7 mouse cellular contexts compared by ENCODE assay signal in the genomic region with DNA sequence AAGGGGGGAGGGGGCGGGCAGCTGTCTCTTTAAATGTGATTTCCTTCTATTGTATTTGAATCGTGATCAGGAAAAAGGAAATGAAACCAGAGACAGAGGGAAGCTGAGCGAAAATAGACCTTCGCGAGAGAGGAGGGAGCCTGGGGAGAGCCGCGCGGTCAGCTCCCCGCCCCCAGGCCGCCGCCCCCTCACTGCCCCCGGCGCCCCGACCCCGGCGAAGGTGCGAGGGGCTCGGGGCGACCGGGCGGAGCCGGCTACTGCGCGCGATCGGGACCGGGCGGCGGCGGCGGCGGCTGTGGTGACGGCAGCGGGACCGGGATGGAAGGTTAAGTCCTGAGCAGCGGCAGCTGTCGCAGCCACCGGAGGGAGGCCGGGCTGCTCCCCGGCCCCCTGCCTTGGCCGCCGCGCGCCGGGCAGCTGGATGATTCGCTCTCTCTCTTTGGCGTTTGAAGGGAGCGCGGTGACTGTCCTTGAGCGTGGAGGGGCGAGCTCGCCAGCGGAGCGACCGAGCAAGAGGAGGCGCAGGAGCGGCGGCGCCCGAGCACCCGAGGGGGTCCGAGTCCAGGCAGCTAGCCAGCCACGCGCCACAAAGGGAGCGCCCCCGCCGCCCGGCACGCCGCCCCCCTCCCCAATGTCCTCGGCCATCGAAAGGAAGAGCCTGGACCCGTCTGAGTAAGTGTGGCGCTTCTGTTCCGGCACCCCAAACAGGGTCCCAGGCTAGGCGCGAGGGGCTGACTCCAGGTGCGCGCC. TPM values are rescaled to one million over a fixed set of nuclear protein-coding genes. Genes with fewer than 3 reads are reported as not detected.
DNase-seq lines count a peak whose midpoint lies in the region; ATAC-seq and TF ChIP-seq lines count a peak whose summit lies in the region.

No protein-coding gene starts in this region.

- ATAC-seq in limb, embryonic 13.5 days (ENCODE audit: low FRiP score, low read depth): peak; percentile 71
- ATAC-seq in midbrain, embryonic 13.5 days: peak; percentile 74

- no peak overlapping the region; the same call in 1 of the 2 replicates for H3K27ac ChIP-seq in limb, embryonic 13.5 days
- peak overlapping the region; percentile 89 for H3K27ac ChIP-seq in midbrain, embryonic 13.5 days
- peak overlapping the region; percentile 95 for H3K27ac ChIP-seq in spleen, adult 2 months (ENCODE audit: insufficient read depth, low read length)

- under 1% methylated on average over 57 of the region's 79 CpGs for WGBS in limb, embryonic 13.5 days
- under 1% methylated on average over 68 of the region's 79 CpGs for WGBS in midbrain, embryonic 13.5 days
- WGBS in spleen, adult 2 months: 1% methylated on average over 67 of the region's 79 CpGs

- H3K36me3 ChIP-seq in limb, embryonic 13.5 days: no peaks in the 10 kb centered on the region
- H3K36me3 ChIP-seq in midbrain, embryonic 13.5 days: no peaks in the 10 kb centered on the region
- peaks cover 4% of the 10 kb centered on the region; the same call in 1 of the 2 replicates for H3K36me3 ChIP-seq in spleen, adult 2 months (ENCODE audit: control insufficient read depth, insufficient read depth, low read length)

- no peak for TF ChIP-seq CTCF in spleen, adult 2 months (IDR thresholded peaks at IDR 0.05; ENCODE audit: extremely low read depth, insufficient read depth, insufficient read length, insufficient replicate concordance)

- peak overlapping the region; percentile 71 for H3K9ac ChIP-seq in limb, embryonic 13.5 days
- H3K9ac ChIP-seq in midbrain, embryonic 13.5 days (replicated peaks): peak overlapping the region; percentile 88

- H3K4me2 ChIP-seq in limb, embryonic 13.5 days (replicated peaks): peak overlapping the region; percentile 98
- peak overlapping the region; percentile 88 for H3K4me2 ChIP-seq in midbrain, embryonic 13.5 days (replicated peaks)

- peaks cover 69% of the 10 kb centered on the region for H3K27me3 ChIP-seq in limb, embryonic 13.5 days
- H3K27me3 ChIP-seq in midbrain, embryonic 13.5 days: peaks cover 38% of the 10 kb centered on the region
- H3K27me3 ChIP-seq in spleen, adult 2 months (ENCODE audit: control insufficient read depth, insufficient read depth, low read length): no peaks in the 10 kb centered on the region

- H3K4me1 ChIP-seq in limb, embryonic 13.5 days: peaks cover 21% of the 10 kb centered on the region
- H3K4me1 ChIP-seq in midbrain, embryonic 13.5 days (replicated peaks): peaks cover 23% of the 10 kb centered on the region
- no peaks in the 10 kb centered on the region for H3K4me1 ChIP-seq in spleen, adult 2 months (ENCODE audit: control insufficient read depth, insufficient read depth, insufficient read length)

- peak; percentile 86 for DNase-seq in adrenal gland, adult 2 months
- peak; percentile 23 to 50 for DNase-seq in cerebellum, postnatal 4 days (ENCODE audit: low spot score in 2 of 2)
- peak; percentile 45 for DNase-seq in gastrocnemius, postnatal 25 days
- DNase-seq in induced T-regulatory cell, adult 2 months (ENCODE audit: low read depth): peak; percentile 30
- DNase-seq in spleen, adult 2 months (ENCODE audit: low read depth in 1 of 2, low spot score in 2 of 2): peak; percentile 36 to 48

- peak overlapping the region; percentile 74 for H3K4me3 ChIP-seq in limb, embryonic 13.5 days
- H3K4me3 ChIP-seq in midbrain, embryonic 13.5 days (replicated peaks): peak overlapping the region; percentile 73
- H3K4me3 ChIP-seq in spleen, adult 2 months (ENCODE audit: extremely low read depth, insufficient read depth, insufficient read length): peak overlapping the region; percentile 84

- TF ChIP-seq POLR2A in spleen, adult 2 months (IDR thresholded peaks at IDR 0.05; ENCODE audit: low read depth, low read length): no peak

- H3K9me3 ChIP-seq in limb, embryonic 13.5 days: no peaks in the 10 kb centered on the region
- no peaks in the 10 kb centered on the region for H3K9me3 ChIP-seq in midbrain, embryonic 13.5 days

RNA-seq across cellular contexts. Expression of a gene that starts 12.4 kb away (rescaled TPM):
- 10 to 100 TPM; 19.1 to 31.8 TPM for total RNA-seq in adrenal gland, adult 2 months (2021)
- polyA plus RNA-seq in adrenal gland, adult 2 months (2012; rRNA removed): 24.0 and 26.7 TPM in 2 replicates
- 10 to 100 TPM in 1 of 2 experiments, 1 to 10 TPM in 1; 7.0 to 10.6 TPM for total RNA-seq in gastrocnemius, postnatal 25 days (2021)
- polyA plus RNA-seq in limb, embryonic 13.5 days (2015; fragmentation: Nextera tagmentation; extraction: Ambion mirVana): 14.0 and 14.5 TPM in 2 replicates
- polyA plus RNA-seq in midbrain, embryonic 13.5 days (2015; fragmentation: Nextera tagmentation; extraction: Ambion mirVana): 25.8 and 28.7 TPM in 2 replicates
- 91.1 and 97.7 TPM in 2 replicates for polyA plus RNA-seq in spleen, adult 2 months (2012; rRNA removed)

RNA-seq across cellular contexts. Expression of a gene that starts 57.3 kb away (rescaled TPM):
- 10 to 100 TPM; 66.3 to 77.9 TPM for total RNA-seq in adrenal gland, adult 2 months (2021)
- polyA plus RNA-seq in adrenal gland, adult 2 months (2012; rRNA removed): 9.3 and 12.8 TPM in 2 replicates
- total RNA-seq in gastrocnemius, postnatal 25 days (2021): 10 to 100 TPM; 41.2 to 44.7 TPM
- polyA plus RNA-seq in limb, embryonic 13.5 days (2015; fragmentation: Nextera tagmentation; extraction: Ambion mirVana): 55.5 and 56.6 TPM in 2 replicates
- 64.3 and 72.0 TPM in 2 replicates for polyA plus RNA-seq in midbrain, embryonic 13.5 days (2015; fragmentation: Nextera tagmentation; extraction: Ambion mirVana)
- polyA plus RNA-seq in spleen, adult 2 months (2012; rRNA removed): 9.5 and 9.6 TPM in 2 replicates

RNA-seq across cellular contexts. Expression of a gene that starts 57.9 kb away (rescaled TPM):
- total RNA-seq in adrenal gland, adult 2 months (2021): not detected
- polyA plus RNA-seq in adrenal gland, adult 2 months (2012; rRNA removed): not detected in 2 replicates
- not detected for total RNA-seq in gastrocnemius, postnatal 25 days (2021)
- polyA plus RNA-seq in limb, embryonic 13.5 days (2015; fragmentation: Nextera tagmentation; extraction: Ambion mirVana): 2.3 and 2.9 TPM in 2 replicates
- polyA plus RNA-seq in midbrain, embryonic 13.5 days (2015; fragmentation: Nextera tagmentation; extraction: Ambion mirVana): 1.8 and 2.5 TPM in 2 replicates
- polyA plus RNA-seq in spleen, adult 2 months (2012; rRNA removed): not detected in 2 replicates

Comparison
In these comparisons a context has a peak if more than half of its experiments do, and no peak if none do; other contexts are left out.
1. DNase-seq: peak in every context shown above with its lines; median percentile 86 in adrenal gland, adult 2 months; 45 in gastrocnemius, postnatal 25 days; 42 in spleen, adult 2 months; 36 in cerebellum, postnatal 4 days; 30 in induced T-regulatory cell, adult 2 months.